Comparison of ENCODE assay signal across 27 mouse cellular contexts in the genomic region with DNA sequence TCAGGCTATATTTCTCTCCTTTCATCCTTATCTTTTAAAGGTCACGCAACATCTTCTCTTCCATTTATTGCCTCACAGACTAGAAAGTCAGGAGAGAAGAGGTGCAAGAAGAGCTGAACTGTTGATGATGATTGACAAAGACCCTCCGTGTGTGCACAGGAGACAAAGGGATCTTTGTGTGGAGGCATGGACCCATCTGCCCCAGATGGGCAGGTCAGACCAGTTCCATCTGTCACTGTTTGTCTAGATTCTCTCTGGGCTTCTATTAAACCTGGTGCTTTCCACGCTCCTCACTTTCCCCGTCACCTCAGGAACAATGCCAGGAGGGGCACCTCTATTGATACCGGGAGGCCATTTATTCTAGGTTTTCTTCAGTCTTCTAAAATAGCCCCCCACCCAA.
DNase-seq lines count a peak whose midpoint lies in the region; ATAC-seq and TF ChIP-seq lines count a peak whose summit lies in the region.
"Had no signal": no experiment of that assay in that cellular context is flagged by ENCODE, and none has a peak within 500 bp of the region (broad histone marks: within the 10 kb centered on the region; RNA-seq: fewer than 3 reads in every experiment).

No protein-coding gene starts in this region.

- no peaks in the 10 kb centered on the region for H3K36me3 ChIP-seq in hindbrain, embryonic 10.5 days
- no peaks in the 10 kb centered on the region for H3K36me3 ChIP-seq in hindbrain, postnatal 0 days (ENCODE audit: insufficient read depth, low read length)
- no peaks in the 10 kb centered on the region for H3K36me3 ChIP-seq in neural tube, embryonic 12.5 days
- H3K36me3 ChIP-seq in neural tube, embryonic 15.5 days = no peaks in the 10 kb centered on the region
- no peaks in the 10 kb centered on the region for H3K36me3 ChIP-seq in myocyte (ENCODE audit: control insufficient read depth, insufficient read depth)
- no peaks in the 10 kb centered on the region for H3K36me3 ChIP-seq in liver, embryonic 12.5 days
- H3K36me3 ChIP-seq: embryonic facial prominence, embryonic 12.5 days; heart, embryonic 12.5 days; hindbrain, embryonic 13.5 days; kidney, embryonic 15.5 days; limb, embryonic 15.5 days; liver, embryonic 15.5 days; lung, embryonic 15.5 days had no signal

- no peak overlapping the region for H3K4me2 ChIP-seq in hindbrain, postnatal 0 days (ENCODE audit: low read depth, low read length)
- no peak overlapping the region for H3K4me2 ChIP-seq in neural tube, embryonic 12.5 days (replicated peaks)
- no peak overlapping the region for H3K4me2 ChIP-seq in neural tube, embryonic 15.5 days
- no peak overlapping the region for H3K4me2 ChIP-seq in myocyte (ENCODE audit: low read depth)
- no peak overlapping the region for H3K4me2 ChIP-seq in liver, embryonic 12.5 days
- H3K4me2 ChIP-seq: embryonic facial prominence, embryonic 12.5 days; heart, embryonic 12.5 days; hindbrain, embryonic 13.5 days; kidney, embryonic 15.5 days; limb, embryonic 15.5 days; liver, embryonic 15.5 days; lung, embryonic 15.5 days had no signal

- H3K4me1 ChIP-seq in hindbrain, embryonic 10.5 days (replicated peaks) = peaks cover 19% of the 10 kb centered on the region
- no peaks in the 10 kb centered on the region for H3K4me1 ChIP-seq in hindbrain, postnatal 0 days (ENCODE audit: insufficient read depth, low read length)
- H3K4me1 ChIP-seq in neural tube, embryonic 12.5 days = no peaks in the 10 kb centered on the region; the same call in 1 of the 2 replicates
- no peaks in the 10 kb centered on the region for H3K4me1 ChIP-seq in neural tube, embryonic 15.5 days
- no peaks in the 10 kb centered on the region for H3K4me1 ChIP-seq in liver, embryonic 12.5 days
- H3K4me1 ChIP-seq: embryonic facial prominence, embryonic 12.5 days; heart, embryonic 12.5 days; kidney, embryonic 15.5 days; limb, embryonic 15.5 days; liver, embryonic 15.5 days; lung, embryonic 15.5 days had no signal

- no peak for ATAC-seq in hindbrain, postnatal 0 days
- ATAC-seq in neural tube, embryonic 12.5 days (ENCODE audit: low FRiP score, low read depth) = peak; percentile 41; the same call in 1 of the 2 replicates
- no peak for ATAC-seq in neural tube, embryonic 15.5 days (ENCODE audit: low FRiP score)
- ATAC-seq in activated CD4-positive, CD25-positive, alpha-beta regulatory T cell, adult 4 months = no peak
- ATAC-seq in liver, embryonic 12.5 days = no peak
- ATAC-seq: CD4-positive, CD25-positive, alpha-beta regulatory T cell, adult 4 months; forebrain, postnatal 0 days had no signal

- no peak overlapping the region for H3K9ac ChIP-seq in hindbrain, postnatal 0 days (replicated peaks; ENCODE audit: low read length)
- H3K9ac ChIP-seq in neural tube, embryonic 12.5 days = no peak overlapping the region
- H3K9ac ChIP-seq in neural tube, embryonic 15.5 days (replicated peaks) = no peak overlapping the region
- H3K9ac ChIP-seq in liver, embryonic 12.5 days = no peak overlapping the region
- H3K9ac ChIP-seq: embryonic facial prominence, embryonic 12.5 days; forebrain, postnatal 0 days; heart, embryonic 12.5 days; hindbrain, embryonic 13.5 days; kidney, embryonic 15.5 days; limb, embryonic 15.5 days; liver, embryonic 15.5 days; lung, embryonic 15.5 days had no signal

- H3K27me3 ChIP-seq in hindbrain, embryonic 10.5 days (ENCODE audit: insufficient read depth, poor library complexity, severe bottlenecking) = no peaks in the 10 kb centered on the region
- no peaks in the 10 kb centered on the region for H3K27me3 ChIP-seq in hindbrain, postnatal 0 days (ENCODE audit: insufficient read depth, low read length)
- no peaks in the 10 kb centered on the region for H3K27me3 ChIP-seq in neural tube, embryonic 12.5 days (replicated peaks)
- no peaks in the 10 kb centered on the region for H3K27me3 ChIP-seq in neural tube, embryonic 15.5 days (replicated peaks)
- no peaks in the 10 kb centered on the region for H3K27me3 ChIP-seq in myocyte (ENCODE audit: control insufficient read depth, insufficient read depth, insufficient read length)
- H3K27me3 ChIP-seq in liver, embryonic 12.5 days (replicated peaks) = no peaks in the 10 kb centered on the region
- H3K27me3 ChIP-seq: embryonic facial prominence, embryonic 12.5 days; heart, embryonic 12.5 days; hindbrain, embryonic 13.5 days; kidney, embryonic 15.5 days; limb, embryonic 15.5 days; liver, embryonic 15.5 days; lung, embryonic 15.5 days had no signal

- no peaks in the 10 kb centered on the region for H3K79me2 ChIP-seq in myocyte (ENCODE audit: control insufficient read depth, insufficient read depth)

- no peak overlapping the region for H3ac ChIP-seq in myocyte (ENCODE audit: control insufficient read depth, insufficient read length)

- WGBS in hindbrain, embryonic 10.5 days = 32% methylated on average over 5 of the region's 5 CpGs
- WGBS in hindbrain, postnatal 0 days = 51% methylated on average over 5 of the region's 5 CpGs
- WGBS in neural tube, embryonic 12.5 days = 32% methylated on average over 5 of the region's 5 CpGs
- 43% methylated on average over 5 of the region's 5 CpGs for WGBS in neural tube, embryonic 15.5 days
- 72% methylated on average over 5 of the region's 5 CpGs for WGBS in liver, embryonic 12.5 days (ENCODE audit: insufficient replicate concordance)

- H3K27ac ChIP-seq in hindbrain, embryonic 10.5 days = peak overlapping the region; percentile 69; the same call in 1 of the 2 replicates
- no peak overlapping the region for H3K27ac ChIP-seq in hindbrain, postnatal 0 days
- no peak overlapping the region for H3K27ac ChIP-seq in neural tube, embryonic 12.5 days
- no peak overlapping the region for H3K27ac ChIP-seq in neural tube, embryonic 15.5 days (replicated peaks)
- no peak overlapping the region for H3K27ac ChIP-seq in liver, embryonic 12.5 days
- H3K27ac ChIP-seq: embryonic facial prominence, embryonic 12.5 days; hindbrain, embryonic 13.5 days; kidney, embryonic 15.5 days; limb, embryonic 15.5 days; liver, embryonic 15.5 days; lung, embryonic 15.5 days had no signal

- H3K9me3 ChIP-seq in hindbrain, embryonic 10.5 days = no peaks in the 10 kb centered on the region
- no peaks in the 10 kb centered on the region for H3K9me3 ChIP-seq in hindbrain, postnatal 0 days (ENCODE audit: low read length)
- H3K9me3 ChIP-seq in neural tube, embryonic 12.5 days = no peaks in the 10 kb centered on the region
- H3K9me3 ChIP-seq in neural tube, embryonic 15.5 days (replicated peaks) = no peaks in the 10 kb centered on the region
- H3K9me3 ChIP-seq in liver, embryonic 12.5 days (replicated peaks) = no peaks in the 10 kb centered on the region
- H3K9me3 ChIP-seq: embryonic facial prominence, embryonic 12.5 days; heart, embryonic 12.5 days; hindbrain, embryonic 13.5 days; kidney, embryonic 15.5 days; limb, embryonic 15.5 days; liver, embryonic 15.5 days; lung, embryonic 15.5 days had no signal

- TF ChIP-seq POLR2A in myocyte (IDR thresholded peaks at IDR 0.05; ENCODE audit: insufficient read length, low read depth) = no peak

- no peak overlapping the region for H3K4me3 ChIP-seq in hindbrain, embryonic 10.5 days
- no peak overlapping the region for H3K4me3 ChIP-seq in hindbrain, postnatal 0 days (ENCODE audit: low read length)
- H3K4me3 ChIP-seq in neural tube, embryonic 12.5 days = no peak overlapping the region
- H3K4me3 ChIP-seq in neural tube, embryonic 15.5 days (replicated peaks) = no peak overlapping the region
- H3K4me3 ChIP-seq in myocyte = no peak overlapping the region
- no peak overlapping the region for H3K4me3 ChIP-seq in liver, embryonic 12.5 days
- H3K4me3 ChIP-seq: embryonic facial prominence, embryonic 12.5 days; heart, embryonic 12.5 days; hindbrain, embryonic 13.5 days; kidney, embryonic 15.5 days; limb, embryonic 15.5 days; liver, embryonic 15.5 days; lung, embryonic 15.5 days had no signal

- peak; percentile 44 for DNase-seq in hindbrain, embryonic 10.5 days (ENCODE audit: low spot score)
- DNase-seq in hindbrain, postnatal 0 days (ENCODE audit: low spot score) = no peak
- DNase-seq: adrenal gland, postnatal 36 days; cerebellum, adult 18-20 months; cerebellum, postnatal 36 days; gastrocnemius, postnatal 14 days; heart, adult 18-20 months; heart, postnatal 14 days; kidney, adult 11 months; kidney, postnatal 36 days; lung, postnatal 36 days; thymus, adult 18-20 months; thymus, postnatal 36 days had no signal

- TF ChIP-seq CTCF in hindbrain, postnatal 0 days (IDR thresholded peaks at IDR 0.05; ENCODE audit: low read depth) = no peak

TF ChIP-seq in myocyte, 11 proteins besides CTCF, POLR2A, EP300 and RAD21:
- no peak for TF ChIP-seq POLR2AphosphoS2 (IDR thresholded peaks at IDR 0.05; ENCODE audit: insufficient read length, low read depth)
- peak in 2 of 3 experiments; percentile 21 to 53 for TF ChIP-seq MYOD1 (IDR thresholded peaks at IDR 0.05; ENCODE audit: control insufficient read depth in 1 of 3, insufficient read length in 2 of 3, low read depth in 2 of 3)
- no peak for TF ChIP-seq TCF3 (IDR thresholded peaks at IDR 0.05; ENCODE audit: insufficient read length, low read depth)
